Mouse (Mus musculus): ENCODE measurements around the gene Telo2.
"Not testable (repeated sequence)": the region's sequence is repeated elsewhere in the genome, so short reads cannot be mapped to it uniquely, and the experiment has no call there.

The Telo2 gene

GRCm38 (mm10) chr17:25115664-25116432 lies at the start of gene Telo2:
TSS of gene Telo2 (minus strand) at chr17:25115967.
- DNase-seq = peak; percentile 89

- no peak for DNase-seq
Measured at GRCm38 (mm10) chr17:25164770-25165169, 49.0 kb upstream of the Telo2 start.

GRCm38 (mm10) chr17:25163387-25163786 lies 47.6 kb upstream of the Telo2 start:
- no peak for DNase-seq

GRCm38 (mm10) chr17:25162161-25162560 lies 46.4 kb upstream of the Telo2 start, which contains the start of gene Ccdc154:
TSS of gene Ccdc154 (plus strand) at chr17:25162461.
- no peak for DNase-seq

GRCm38 (mm10) chr17:25139960-25140359 lies 24.2 kb upstream of the Telo2 start:
- DNase-seq = no peak

DNA sequence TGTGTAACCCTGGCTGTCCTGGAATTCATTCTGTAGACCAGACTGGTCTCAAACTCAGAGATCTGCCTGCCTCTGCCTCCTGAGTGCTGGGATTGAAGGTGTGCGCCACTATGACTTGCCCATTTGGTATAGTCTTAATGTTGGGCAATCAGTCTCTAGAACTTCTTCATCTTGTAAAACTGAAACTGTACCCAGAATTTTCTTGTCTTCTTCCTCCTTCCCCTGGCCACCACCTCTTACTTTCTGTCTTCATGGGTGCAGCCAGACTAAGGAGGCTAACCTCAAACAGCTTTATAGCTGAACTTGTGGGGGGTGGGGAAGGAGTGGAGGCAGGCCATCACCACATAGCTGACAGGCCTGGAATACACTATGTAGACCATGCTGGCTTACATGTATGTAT lies 23.0 kb upstream of the Telo2 start:
- no peak for DNase-seq

DNA sequence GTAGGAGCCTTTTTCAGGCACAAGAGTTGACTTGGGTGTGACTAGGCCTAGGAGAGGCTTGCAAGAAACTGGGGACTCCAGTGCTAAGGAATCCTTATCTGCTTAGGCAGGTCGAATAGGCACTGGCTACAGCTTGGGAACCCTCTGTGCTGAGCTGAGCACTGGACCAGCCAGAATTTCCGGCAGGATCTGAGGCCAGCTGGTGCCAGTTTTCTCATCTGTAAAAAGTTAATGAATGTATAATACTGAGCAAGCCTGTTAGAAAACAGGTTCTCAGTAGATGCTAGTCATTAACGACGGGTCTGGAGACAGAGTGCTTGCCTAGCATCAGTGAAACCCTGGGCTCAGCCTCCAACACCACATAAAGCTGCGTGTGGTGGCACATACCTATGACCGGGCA lies 19.9 kb upstream of the Telo2 start:
- peak; percentile 56 for DNase-seq

GRCm38 (mm10) chr17:25133275-25133698 lies 17.5 kb upstream of the Telo2 start, which contains the start of gene Clcn7:
TSS of gene Clcn7 (plus strand) at chr17:25133391.
- DNase-seq = peak; percentile 91

GRCm38 (mm10) chr17:25130060-25130459 lies 14.3 kb upstream of the Telo2 start:
- DNase-seq = no peak

DNA sequence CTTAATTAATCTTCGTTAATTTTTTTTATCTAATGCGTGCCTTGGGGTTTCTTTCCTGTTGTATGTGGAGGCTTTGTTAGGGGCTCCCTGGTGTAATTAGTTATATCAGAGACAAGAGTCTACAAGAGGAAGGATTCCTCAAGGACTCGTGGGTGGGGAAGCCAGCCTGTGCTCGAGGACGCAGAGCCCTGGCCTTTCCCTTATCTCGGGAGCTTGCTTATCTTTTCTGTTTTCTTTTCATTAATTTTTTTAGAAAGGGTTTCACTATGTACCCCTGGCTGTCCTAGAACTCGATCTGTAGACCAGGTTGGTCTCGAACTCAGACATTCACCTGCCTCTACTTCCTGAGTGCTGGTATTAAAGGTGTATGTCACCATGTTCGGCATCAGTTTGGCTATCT lies 11.9 kb upstream of the Telo2 start:
- DNase-seq = no peak

DNA sequence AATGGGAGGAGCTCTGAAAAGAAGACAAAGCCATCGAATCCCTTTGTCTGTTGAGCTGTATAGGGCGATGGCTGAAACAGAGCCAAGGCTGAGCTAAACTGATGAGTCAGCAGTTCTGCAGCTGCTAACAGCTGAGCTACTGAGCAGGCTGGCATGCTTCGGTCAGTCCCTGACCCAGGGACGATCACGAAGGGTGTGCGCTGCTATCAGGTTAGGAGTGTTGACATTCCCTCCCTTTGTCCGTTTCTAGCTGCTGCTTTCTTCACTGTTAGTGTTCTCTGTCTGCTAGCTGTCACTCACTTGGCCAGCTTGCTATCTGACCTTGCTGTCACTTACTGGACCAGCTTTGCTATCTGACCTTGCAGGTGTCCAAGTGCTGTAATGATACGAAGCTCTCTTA lies 11.3 kb upstream of the Telo2 start:
- DNase-seq = no peak

DNA sequence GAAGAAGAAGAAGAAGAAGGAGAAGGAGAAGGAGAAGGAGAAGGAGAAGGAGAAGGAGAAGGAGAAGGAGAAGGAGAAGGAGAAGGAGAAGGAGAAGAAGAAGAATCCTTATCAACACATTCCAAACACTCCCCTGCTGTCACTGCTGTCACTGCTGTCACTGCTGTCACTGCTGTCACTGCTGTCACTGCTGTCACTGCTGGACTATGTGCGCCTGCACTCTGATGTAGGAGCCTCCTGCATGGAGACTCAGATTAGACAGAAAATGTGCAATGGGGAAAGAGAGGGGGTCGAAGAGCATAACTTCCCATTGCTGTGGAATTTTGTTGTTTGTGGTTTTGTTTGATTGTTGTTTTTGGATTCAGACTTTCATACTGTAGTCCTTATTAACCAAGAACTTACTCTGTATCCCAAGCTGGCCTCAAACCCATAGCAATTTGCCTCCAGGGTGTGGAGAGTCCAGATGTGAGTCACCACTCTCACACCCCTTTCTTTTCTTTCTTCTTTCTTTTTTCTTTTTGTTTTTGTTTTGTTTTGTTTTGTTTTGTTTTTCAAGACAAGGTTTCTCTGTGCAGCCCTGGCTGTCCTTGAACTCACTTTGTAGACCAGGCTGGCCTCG lies 9.8 kb upstream of the Telo2 start:
- DNase-seq = not testable (repeated sequence)

DNA sequence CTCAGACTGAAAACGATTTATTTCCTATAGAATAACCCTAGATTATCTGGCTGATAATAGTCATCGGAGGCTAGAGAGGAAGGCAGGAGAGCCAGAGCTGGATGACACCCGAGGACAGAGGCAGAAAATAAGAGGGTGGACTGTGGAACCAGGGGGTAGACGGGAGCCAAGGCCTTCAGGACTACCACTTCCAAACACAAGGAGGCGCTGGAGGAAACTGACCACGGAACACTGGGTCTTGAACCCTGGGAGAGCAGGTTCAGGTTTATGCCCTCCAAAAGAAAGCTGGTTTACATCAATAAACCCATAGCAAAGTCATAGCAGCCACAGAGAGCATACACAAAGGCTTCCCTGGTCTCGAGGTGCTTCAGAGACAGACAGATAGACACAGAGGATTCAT lies 8.2 kb upstream of the Telo2 start:
- DNase-seq = no peak

DNA sequence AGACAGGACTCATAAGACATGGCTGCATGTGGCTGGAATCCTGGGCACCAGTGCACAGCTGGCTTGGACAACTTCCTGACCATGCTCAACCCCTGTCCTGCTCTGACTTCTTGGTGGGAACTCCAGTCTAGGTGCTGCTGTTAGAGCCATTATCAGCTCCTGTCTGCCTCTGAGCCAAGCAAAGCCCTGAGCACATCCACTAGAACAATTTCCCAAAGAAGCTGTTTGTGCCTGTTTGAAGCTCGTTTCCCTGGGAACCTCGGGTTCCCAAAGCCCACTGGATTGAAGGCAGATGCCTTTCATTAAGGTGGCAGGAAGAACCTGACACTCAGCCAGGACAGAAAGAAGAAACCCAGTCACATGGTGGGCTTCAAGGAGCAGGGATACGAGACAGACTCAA lies 4.6 kb upstream of the Telo2 start, which contains the start of gene Ptx4:
Gene Ptx4 (plus strand): TSS at position 355 of the 400 bp plus-strand sequence.
- DNase-seq = no peak

DNA sequence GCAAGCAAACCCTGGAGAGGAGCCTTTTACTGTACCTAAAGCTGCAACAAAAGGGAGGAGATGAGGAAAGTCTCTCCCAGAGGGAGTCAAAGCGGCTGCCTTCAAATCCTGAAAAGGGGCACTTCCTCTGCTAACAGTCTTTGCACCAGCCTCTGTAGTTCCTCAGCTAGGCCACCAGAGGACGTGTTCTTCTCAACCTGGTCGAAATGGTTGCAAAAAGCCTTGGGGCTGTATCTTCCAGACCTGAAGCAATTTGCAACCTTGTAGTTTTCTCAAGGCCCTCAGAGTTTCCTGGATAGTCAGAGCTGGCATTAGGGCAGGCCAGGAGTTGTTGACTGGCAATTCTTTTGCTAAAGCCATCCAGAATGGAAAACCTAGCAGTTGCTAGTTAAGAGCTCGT lies 1.5 kb upstream of the Telo2 start:
- no peak for DNase-seq

DNA sequence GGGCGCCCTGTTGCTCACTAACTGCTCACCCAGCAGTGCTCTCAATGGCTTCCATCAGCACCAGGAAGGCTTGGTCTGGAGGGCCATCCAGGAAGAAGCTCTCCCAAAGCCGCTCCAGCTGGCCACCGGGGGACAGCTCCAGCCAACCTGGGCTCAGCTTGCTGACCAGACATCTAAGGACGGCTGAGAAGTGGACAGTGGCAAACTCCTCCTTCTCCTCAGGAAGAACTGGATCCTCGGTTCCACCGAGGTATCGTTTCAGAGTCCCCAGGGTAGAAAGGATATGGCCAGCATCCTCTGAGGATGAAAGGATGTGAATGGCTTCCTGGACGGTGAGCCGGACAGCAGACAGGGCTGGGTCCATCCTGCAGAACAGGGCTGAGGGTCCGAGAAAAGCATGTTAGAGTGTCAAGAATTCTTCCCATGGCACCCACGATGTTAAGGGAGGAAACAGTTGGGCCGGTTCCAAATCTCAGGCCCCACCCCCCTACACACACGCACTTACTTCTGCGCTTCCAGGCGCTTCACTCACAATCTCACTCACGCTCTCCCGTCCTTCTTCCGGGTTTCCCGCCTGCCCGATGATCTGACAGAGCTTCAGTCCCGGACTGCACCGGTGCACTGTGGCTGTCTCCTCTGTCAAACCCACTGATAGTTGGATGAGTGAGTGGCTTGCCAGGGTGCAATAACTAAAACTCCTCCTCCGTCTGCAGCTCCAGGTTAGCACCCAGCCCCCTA lies 690 bp downstream of the Telo2 start:
- DNase-seq = no peak

DNA sequence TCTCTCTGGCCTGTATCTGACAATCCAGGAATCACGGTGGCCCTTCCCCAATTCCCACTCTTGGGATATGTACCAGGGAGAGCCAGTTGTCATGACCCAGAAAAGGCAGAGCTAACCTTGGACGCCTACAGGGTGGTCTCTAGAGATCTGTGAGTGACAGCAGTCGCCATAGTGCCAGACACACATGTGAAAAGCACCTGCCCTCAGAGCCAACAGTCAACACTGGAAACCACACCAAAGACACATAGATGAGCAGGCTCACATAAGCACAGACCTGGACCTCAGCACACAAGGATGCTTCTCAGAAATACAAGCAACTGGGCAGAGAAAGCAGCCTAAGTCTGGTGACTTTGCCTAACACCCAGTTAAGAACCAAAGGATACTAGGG lies 3.4 kb downstream of the Telo2 start:
- DNase-seq = no peak

DNA sequence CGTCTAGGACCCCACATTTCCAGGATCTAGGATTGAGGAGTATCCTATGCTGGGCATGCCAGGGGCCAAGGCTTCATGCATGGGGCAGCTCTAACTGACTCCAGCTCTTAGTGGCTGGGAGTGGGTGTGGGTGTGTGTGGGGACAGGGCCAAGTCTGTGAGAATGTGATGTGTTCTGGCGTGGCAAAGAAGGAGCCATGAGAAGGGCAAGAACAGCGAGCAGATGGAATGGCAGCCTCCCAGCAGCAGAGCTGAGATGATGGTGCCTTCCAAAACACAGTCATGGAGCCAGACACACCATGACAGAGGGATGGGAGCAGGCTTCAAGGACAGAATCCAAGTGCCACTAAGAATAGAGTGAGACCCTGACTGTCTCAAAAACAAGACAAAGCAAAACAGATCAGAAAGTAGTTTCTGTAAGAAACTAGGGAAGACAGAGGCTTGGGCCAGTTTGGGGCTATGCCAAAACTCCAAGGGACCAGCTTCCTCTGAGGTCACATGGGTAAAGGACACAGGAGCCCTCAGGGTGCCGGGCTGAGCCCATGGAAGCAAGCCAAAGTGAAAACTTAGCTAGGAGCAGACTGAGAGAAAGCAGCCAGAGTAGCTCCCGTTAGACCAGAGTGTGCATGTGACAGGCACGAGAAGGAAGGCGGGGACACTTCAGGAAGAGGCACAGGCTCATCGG lies 3.9 kb downstream of the Telo2 start:
- peak; percentile 83 for DNase-seq

- DNase-seq = no peak
Measured at GRCm38 (mm10) chr17:25111220-25111619, 4.5 kb downstream of the Telo2 start.

- no peak for DNase-seq
Measured at GRCm38 (mm10) chr17:25110590-25110989, 5.2 kb downstream of the Telo2 start.

- peak; percentile 52 for DNase-seq
Measured at GRCm38 (mm10) chr17:25109578-25109977, 6.2 kb downstream of the Telo2 start.

DNA sequence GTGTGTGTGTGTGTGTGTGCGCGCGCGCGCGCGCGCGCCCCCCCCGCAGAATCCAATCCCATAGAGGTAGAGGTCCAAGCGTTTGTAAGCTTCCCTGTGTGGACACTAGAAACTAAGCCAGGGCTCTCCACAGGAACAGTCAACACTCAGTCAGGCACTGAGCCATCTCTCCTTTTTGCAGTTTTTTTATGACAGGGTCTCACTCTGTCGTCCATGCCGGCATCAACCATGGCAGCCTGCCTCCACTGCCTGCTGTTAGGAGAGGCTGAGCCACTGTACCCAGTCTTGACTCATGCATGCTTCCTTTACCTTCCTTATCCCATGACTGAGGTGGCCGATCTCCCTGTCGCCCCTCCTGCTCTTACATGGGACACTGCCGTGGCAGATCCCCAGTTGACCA lies 8.0 kb downstream of the Telo2 start:
- no peak for DNase-seq

DNA sequence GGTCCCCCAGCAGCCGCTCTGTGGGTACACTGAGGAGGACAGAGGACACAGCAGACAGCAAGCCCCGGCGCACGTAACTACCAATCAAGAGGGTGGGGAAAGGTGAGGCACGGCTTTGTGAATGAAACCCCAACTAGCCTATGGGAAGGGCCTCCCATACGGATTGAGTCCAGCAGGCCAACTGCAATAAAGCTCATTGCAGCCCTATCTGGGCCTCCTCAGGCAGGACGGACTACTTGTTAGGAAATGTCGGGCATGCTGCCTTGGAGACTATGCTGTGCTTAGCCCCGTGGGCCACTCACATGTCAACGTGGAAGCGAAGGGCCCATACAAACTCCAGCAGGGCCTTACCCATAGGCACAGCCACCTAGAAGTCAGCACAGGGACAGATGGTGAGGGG lies 14.4 kb downstream of the Telo2 start:
- DNase-seq = no peak

Measured in kidney, adult 11 months (tissue).